Mouse (Mus musculus): Measurements from ENCODE around the gene Dis3l2.

DNA sequence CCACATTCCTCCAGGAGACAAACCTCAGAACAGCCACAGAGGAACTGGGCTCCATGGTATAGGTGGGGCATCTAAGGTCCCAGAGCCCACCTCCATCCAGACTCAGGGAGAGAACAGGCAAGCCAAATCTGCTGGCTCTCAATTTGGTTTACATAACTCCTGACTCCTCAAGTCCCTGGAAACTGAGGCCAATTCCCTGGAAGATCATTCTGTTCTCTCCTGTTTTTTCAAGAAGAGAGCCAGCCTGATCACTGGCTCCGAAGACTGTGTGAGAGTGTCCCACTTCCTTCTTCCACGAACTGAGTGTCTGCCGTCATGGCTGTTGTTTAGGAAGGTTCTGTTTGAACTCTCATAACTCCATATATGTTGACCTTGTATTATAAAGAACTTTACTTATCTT is 305.5 kb downstream of the Dis3l2 start:
- TF ChIP-seq POLR2A (IDR thresholded peaks at IDR 0.05; ENCODE audit: low read depth, low read length) = no peak
- TF ChIP-seq UBTF (IDR thresholded peaks at IDR 0.05; ENCODE audit: low read depth, low read length) = no peak
- no peak for TF ChIP-seq RAD21 (IDR thresholded peaks at IDR 0.05; ENCODE audit: low read depth, low read length)
- TF ChIP-seq ETS1 (conservative IDR thresholded peaks at IDR 0.05; ENCODE audit: low read depth, low read length) = no peak
- TF ChIP-seq CTCF (conservative IDR thresholded peaks at IDR 0.05 in 1 of 2, IDR thresholded peaks at IDR 0.05 in 1 of 2; ENCODE audit: low read depth in 2 of 2, low read length in 2 of 2) = no peak
- no peak for TF ChIP-seq BHLHE40 (IDR thresholded peaks at IDR 0.05; ENCODE audit: low read depth, low read length)
- TF ChIP-seq GABPA (IDR thresholded peaks at IDR 0.05; ENCODE audit: insufficient replicate concordance, low read depth, low read length) = no peak
- TF ChIP-seq MEF2A (IDR thresholded peaks at IDR 0.05; ENCODE audit: borderline replicate concordance, low read depth, low read length) = no peak
- no peak for TF ChIP-seq USF1 (IDR thresholded peaks at IDR 0.05; ENCODE audit: low read depth, low read length)
- no peak for TF ChIP-seq TCF12 (IDR thresholded peaks at IDR 0.05; ENCODE audit: low read depth, low read length)
- TF ChIP-seq ZC3H11A (IDR thresholded peaks at IDR 0.05; ENCODE audit: low read depth, low read length) = no peak
- TF ChIP-seq MYC (IDR thresholded peaks at IDR 0.05; ENCODE audit: low read depth, low read length) = no peak
- TF ChIP-seq EP300 (IDR thresholded peaks at IDR 0.05; ENCODE audit: low read length) = no peak
- TF ChIP-seq RCOR1 (conservative IDR thresholded peaks at IDR 0.05; ENCODE audit: low read depth, low read length) = no peak

Measured in CH12.LX (cell line).